Mouse (Mus musculus) retina, postnatal 7 days (tissue): Measurements from ENCODE around the gene Dppa4.

Experiments
- DNase-seq: peaks from one replicate; pipeline ENCODE4 v3.0.0-alpha.2; 2012; ENCODE audit warnings: low read depth, low spot score

Gene Dppa4

DNA sequence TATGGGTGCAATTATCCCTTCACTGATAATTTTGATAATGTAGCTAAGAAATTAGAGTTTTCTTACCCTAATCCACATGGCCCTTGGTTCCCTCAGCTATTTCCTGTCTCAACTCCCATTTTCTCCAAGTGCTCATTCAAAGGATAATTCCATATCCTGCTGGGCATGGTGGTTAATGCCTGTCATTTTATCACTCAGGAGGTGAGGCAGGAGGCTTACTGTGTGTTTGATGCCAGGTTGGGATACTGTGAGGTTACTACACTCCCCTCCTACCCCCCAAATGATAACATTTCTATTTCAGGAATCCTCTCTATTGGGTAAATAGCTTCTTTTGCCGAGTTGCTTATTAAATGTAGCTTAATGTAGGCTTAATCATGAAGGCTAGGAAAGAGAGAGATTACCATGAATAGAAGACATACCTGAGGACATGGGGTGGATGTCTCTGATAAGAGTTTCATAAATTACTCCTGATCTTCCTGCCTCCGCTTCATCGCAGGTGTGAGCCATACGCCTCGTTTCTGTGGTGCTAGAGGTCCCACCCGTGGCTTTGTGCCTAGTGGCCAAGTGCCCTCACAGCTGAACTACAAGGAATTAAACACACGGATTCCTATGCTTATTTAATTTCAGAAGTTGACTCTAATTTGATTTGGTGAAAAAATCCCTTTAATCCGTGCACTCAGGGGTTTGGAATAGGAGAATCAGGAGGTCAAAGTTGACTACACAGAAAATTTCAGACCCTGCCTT lies 40.2 kb downstream of the Dppa4 start:
- no peak for DNase-seq

- no peak for DNase-seq
Measured at GRCm38 (mm10) chr16:48326903-48327302, 43.4 kb downstream of the Dppa4 start.

GRCm38 (mm10) chr16:48328420-48328819 lies 44.9 kb downstream of the Dppa4 start:
- no peak for DNase-seq

DNA sequence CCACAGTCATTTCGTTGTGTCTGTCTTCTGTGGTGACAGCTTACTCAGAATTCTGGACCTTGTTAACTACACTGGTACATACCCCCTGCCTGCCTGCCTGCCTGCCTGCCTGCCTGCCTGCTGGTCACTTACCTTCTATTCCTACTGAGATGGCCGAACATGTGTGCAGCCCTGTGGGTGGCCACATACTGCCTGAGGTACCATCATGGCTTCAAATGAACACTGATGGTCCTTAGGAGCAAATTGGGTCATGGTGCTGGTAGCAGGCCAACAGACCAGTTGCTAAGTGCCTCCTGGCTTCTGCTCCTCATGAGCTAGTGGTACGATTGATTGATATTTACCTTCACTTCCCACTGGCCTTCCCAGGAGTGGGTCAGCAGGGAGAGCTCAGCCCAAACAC lies 48.3 kb downstream of the Dppa4 start:
- DNase-seq = no peak

DNA sequence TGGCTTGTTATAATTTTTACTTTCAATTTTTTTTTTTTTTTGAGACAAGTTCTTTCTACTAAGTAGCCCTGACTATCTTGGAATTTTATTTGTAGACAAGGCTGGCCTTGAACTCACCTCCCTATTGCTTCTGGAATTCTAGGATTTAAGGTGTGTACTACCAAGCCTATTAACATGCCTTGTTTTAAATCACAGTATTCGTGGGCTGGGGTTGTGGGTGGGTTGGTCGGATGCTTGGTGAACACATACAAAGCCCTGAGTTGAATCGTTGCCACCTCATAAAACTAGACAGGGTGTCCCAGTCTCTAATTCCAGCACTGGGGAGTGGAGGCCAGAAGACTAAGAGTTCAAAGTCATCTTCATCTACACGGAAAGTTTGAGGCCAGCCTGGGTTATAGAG lies 51.8 kb downstream of the Dppa4 start:
- no peak for DNase-seq
